In genomic region chr10:84172828-84173321, GRCm38 (mm10) we compare ENCODE assay signal across 10 mouse cellular contexts.
DNase-seq lines count a peak whose midpoint lies in the region; ATAC-seq and TF ChIP-seq lines count a peak whose summit lies in the region.
"Had no signal": no experiment of that assay in that cellular context is flagged by ENCODE, and none has a peak within 500 bp of the region (broad histone marks: within the 10 kb centered on the region; RNA-seq: fewer than 3 reads in every experiment).

No protein-coding gene starts in this region.

- TF ChIP-seq EP300 in liver, postnatal 0 days (IDR thresholded peaks at IDR 0.05; ENCODE audit: low read depth) = no peak

- H3K27me3 ChIP-seq in midbrain, postnatal 0 days (ENCODE audit: insufficient read depth, low read length) = no peaks in the 10 kb centered on the region
- H3K27me3 ChIP-seq in liver, postnatal 0 days (ENCODE audit: insufficient read depth, low read length) = no peaks in the 10 kb centered on the region
- H3K27me3 ChIP-seq: stomach, embryonic 15.5 days had no signal

- H3K9ac ChIP-seq in midbrain, postnatal 0 days (replicated peaks; ENCODE audit: low read length, poor library complexity, severe bottlenecking) = no peak overlapping the region
- no peak overlapping the region for H3K9ac ChIP-seq in liver, postnatal 0 days (replicated peaks)
- H3K9ac ChIP-seq: liver, embryonic 14.5 days; stomach, embryonic 15.5 days had no signal

- no peaks in the 10 kb centered on the region for H3K4me1 ChIP-seq in midbrain, postnatal 0 days (ENCODE audit: insufficient read depth, low read length)
- no peaks in the 10 kb centered on the region for H3K4me1 ChIP-seq in liver, postnatal 0 days (ENCODE audit: insufficient read depth)
- H3K4me1 ChIP-seq: stomach, embryonic 15.5 days had no signal

- no peak overlapping the region for H3K4me3 ChIP-seq in midbrain, postnatal 0 days (ENCODE audit: low read depth, low read length)
- no peak overlapping the region for H3K4me3 ChIP-seq in liver, postnatal 0 days (ENCODE audit: low read depth, low read length)
- H3K4me3 ChIP-seq: stomach, embryonic 15.5 days had no signal

- no peaks in the 10 kb centered on the region for H3K9me3 ChIP-seq in midbrain, postnatal 0 days (ENCODE audit: low read length)
- no peaks in the 10 kb centered on the region for H3K9me3 ChIP-seq in liver, postnatal 0 days (ENCODE audit: low read length)
- H3K9me3 ChIP-seq: stomach, embryonic 15.5 days had no signal

- peak; percentile 10 for DNase-seq in adrenal gland, adult 8-10 months
- no peak for DNase-seq in adrenal gland, adult 18-20 months (ENCODE audit: low spot score in 2 of 2)
- DNase-seq in 3T3-L1 (ENCODE audit: low read depth, low spot score) = peak; percentile 64
- peak; percentile 36 to 67 for DNase-seq in frontal cortex, postnatal 10 days (ENCODE audit: low spot score in 2 of 2)
- peak; percentile 40 for DNase-seq in layer of hippocampus, adult 9-11 months
- DNase-seq in midbrain, postnatal 0 days (ENCODE audit: low spot score) = peak; percentile 58
- DNase-seq in yolk sac, embryonic 10.5 days (ENCODE audit: low spot score) = no peak
- no peak for DNase-seq in liver, postnatal 0 days

- no peak for TF ChIP-seq CTCF in midbrain, postnatal 0 days (IDR thresholded peaks at IDR 0.05)
- no peak for TF ChIP-seq CTCF in liver, postnatal 0 days (IDR thresholded peaks at IDR 0.05; ENCODE audit: low read depth)

- 51% methylated on average over 4 of the region's 4 CpGs for WGBS in midbrain, postnatal 0 days
- WGBS in liver, postnatal 0 days (ENCODE audit: insufficient replicate concordance) = 67% methylated on average over 4 of the region's 4 CpGs

- H3K36me3 ChIP-seq in midbrain, postnatal 0 days (ENCODE audit: insufficient read depth, low read length) = no peaks in the 10 kb centered on the region
- no peaks in the 10 kb centered on the region for H3K36me3 ChIP-seq in liver, postnatal 0 days (replicated peaks; ENCODE audit: insufficient read depth, low read length)
- H3K36me3 ChIP-seq: stomach, embryonic 15.5 days had no signal

- ATAC-seq in midbrain, postnatal 0 days (ENCODE audit: low FRiP score) = no peak
- no peak for ATAC-seq in liver, postnatal 0 days

- H3K4me2 ChIP-seq in midbrain, postnatal 0 days (ENCODE audit: low read depth, low read length, poor library complexity, severe bottlenecking) = no peak overlapping the region
- H3K4me2 ChIP-seq in liver, postnatal 0 days (ENCODE audit: low read depth, low read length) = no peak overlapping the region
- H3K4me2 ChIP-seq: stomach, embryonic 15.5 days had no signal

- 0 out of 2 replicates have a peak overlapping the region, but pooled peaks have one; percentile 18 for H3K27ac ChIP-seq in midbrain, postnatal 0 days (ENCODE audit: low read depth, low read length)
- H3K27ac ChIP-seq in liver, postnatal 0 days (ENCODE audit: low read depth) = no peak overlapping the region
- H3K27ac ChIP-seq: liver, embryonic 14.5 days; stomach, embryonic 15.5 days had no signal

Comparison
In these comparisons a context has a peak if more than half of its experiments do, and no peak if none do; other contexts are left out.
1. DNase-seq: peak in adrenal gland, adult 8-10 months (single experiment), 3T3-L1 (single experiment), frontal cortex, postnatal 10 days (2 of 2), layer of hippocampus, adult 9-11 months (single experiment) and midbrain, postnatal 0 days (single experiment); none in adrenal gland, adult 18-20 months (0 of 2), yolk sac, embryonic 10.5 days (single experiment) and liver, postnatal 0 days (single experiment).